Mouse (Mus musculus): ENCODE data around the gene Enpep. TPM values are rescaled to one million over a fixed set of nuclear protein-coding genes. Genes with fewer than 3 reads are reported as not detected.
A peak's percentile ranks its signal among the peaks of the same experiment; 100 is the strongest.

The Enpep gene
- polyA plus RNA-seq, 1 experiment: not detected

- Histone ChIP-seq H3K4me3 (ENCODE audit: low read depth, low read length) (no peak overlapping the region), H3K36me3 (ENCODE audit: control insufficient read depth, insufficient read depth, low read length, poor library complexity, severe bottlenecking) (no peaks in the 10 kb centered on the region), H3K4me1 (ENCODE audit: control insufficient read depth, insufficient read depth, low read length) (no peaks in the 10 kb centered on the region), H3K9ac (ENCODE audit: low read depth, poor library complexity, severe bottlenecking) (no peak overlapping the region), H3K9me3 (replicated peaks; ENCODE audit: control insufficient read depth, insufficient read depth, low read length, poor library complexity, severe bottlenecking) (no peaks in the 10 kb centered on the region), H3K27me3 (ENCODE audit: control insufficient read depth, insufficient read depth, low read length, poor library complexity, severe bottlenecking) (no peaks in the 10 kb centered on the region), H3K27ac (ENCODE audit: insufficient read depth, low read length) (no peak overlapping the region)
- TF ChIP-seq EP300 (IDR thresholded peaks at IDR 0.05; ENCODE audit: insufficient read depth, low read depth, low read length) (no peak), CTCF (IDR thresholded peaks at IDR 0.05; ENCODE audit: low read depth, low read length) (no peak), POLR2A (IDR thresholded peaks at IDR 0.05; ENCODE audit: insufficient read depth, low read length) (no peak)
These were observed 10.9 kb downstream of the Enpep start for GRCm38 (mm10) chr3:129321585-129321984.

GRCm38 (mm10) chr3:129317032-129317729 lies 15.3 kb downstream of the Enpep start:
- Histone ChIP-seq H3K4me3 (ENCODE audit: low read depth, low read length) (no peak overlapping the region), H3K27ac (ENCODE audit: insufficient read depth, low read length) (no peak overlapping the region), H3K4me1 (ENCODE audit: control insufficient read depth, insufficient read depth, low read length) (no peaks in the 10 kb centered on the region), H3K9me3 (replicated peaks; ENCODE audit: control insufficient read depth, insufficient read depth, low read length, poor library complexity, severe bottlenecking) (no peaks in the 10 kb centered on the region), H3K9ac (ENCODE audit: low read depth, poor library complexity, severe bottlenecking) (no peak overlapping the region), H3K27me3 (ENCODE audit: control insufficient read depth, insufficient read depth, low read length, poor library complexity, severe bottlenecking) (no peaks in the 10 kb centered on the region), H3K36me3 (ENCODE audit: control insufficient read depth, insufficient read depth, low read length, poor library complexity, severe bottlenecking) (no peaks in the 10 kb centered on the region)
- TF ChIP-seq POLR2A (IDR thresholded peaks at IDR 0.05; ENCODE audit: insufficient read depth, low read length) (no peak), CTCF (IDR thresholded peaks at IDR 0.05; ENCODE audit: low read depth, low read length) (peak; percentile 38), EP300 (IDR thresholded peaks at IDR 0.05; ENCODE audit: insufficient read depth, low read depth, low read length) (no peak)

GRCm38 (mm10) chr3:129313671-129314415 lies 18.7 kb downstream of the Enpep start:
- Histone ChIP-seq H3K27me3 (ENCODE audit: control insufficient read depth, insufficient read depth, low read length, poor library complexity, severe bottlenecking) (no peaks in the 10 kb centered on the region), H3K36me3 (ENCODE audit: control insufficient read depth, insufficient read depth, low read length, poor library complexity, severe bottlenecking) (no peaks in the 10 kb centered on the region), H3K9ac (ENCODE audit: low read depth, poor library complexity, severe bottlenecking) (no peak overlapping the region), H3K4me1 (ENCODE audit: control insufficient read depth, insufficient read depth, low read length) (no peaks in the 10 kb centered on the region), H3K9me3 (replicated peaks; ENCODE audit: control insufficient read depth, insufficient read depth, low read length, poor library complexity, severe bottlenecking) (no peaks in the 10 kb centered on the region), H3K27ac (ENCODE audit: insufficient read depth, low read length) (no peak overlapping the region), H3K4me3 (ENCODE audit: low read depth, low read length) (no peak overlapping the region)
- no peak for TF ChIP-seq POLR2A (IDR thresholded peaks at IDR 0.05; ENCODE audit: insufficient read depth, low read length)
- no peak for TF ChIP-seq CTCF (IDR thresholded peaks at IDR 0.05; ENCODE audit: low read depth, low read length)
- TF ChIP-seq EP300 (IDR thresholded peaks at IDR 0.05; ENCODE audit: insufficient read depth, low read depth, low read length): no peak

GRCm38 (mm10) chr3:129313221-129313620 lies 19.3 kb downstream of the Enpep start:
- H3K9me3 ChIP-seq (replicated peaks; ENCODE audit: control insufficient read depth, insufficient read depth, low read length, poor library complexity, severe bottlenecking): no peaks in the 10 kb centered on the region
- TF ChIP-seq EP300 (IDR thresholded peaks at IDR 0.05; ENCODE audit: insufficient read depth, low read depth, low read length) (no peak), POLR2A (IDR thresholded peaks at IDR 0.05; ENCODE audit: insufficient read depth, low read length) (no peak), CTCF (IDR thresholded peaks at IDR 0.05; ENCODE audit: low read depth, low read length) (no peak)
- no peak overlapping the region for H3K4me3 ChIP-seq (ENCODE audit: low read depth, low read length)
- no peak overlapping the region for H3K9ac ChIP-seq (ENCODE audit: low read depth, poor library complexity, severe bottlenecking)
- H3K27ac ChIP-seq (ENCODE audit: insufficient read depth, low read length): no peak overlapping the region
- H3K27me3 ChIP-seq (ENCODE audit: control insufficient read depth, insufficient read depth, low read length, poor library complexity, severe bottlenecking): no peaks in the 10 kb centered on the region
- no peaks in the 10 kb centered on the region for H3K36me3 ChIP-seq (ENCODE audit: control insufficient read depth, insufficient read depth, low read length, poor library complexity, severe bottlenecking)
- H3K4me1 ChIP-seq (ENCODE audit: control insufficient read depth, insufficient read depth, low read length): no peaks in the 10 kb centered on the region

GRCm38 (mm10) chr3:129312511-129312910 lies 20.0 kb downstream of the Enpep start:
- H3K36me3 ChIP-seq (ENCODE audit: control insufficient read depth, insufficient read depth, low read length, poor library complexity, severe bottlenecking): no peaks in the 10 kb centered on the region
- no peak overlapping the region for H3K4me3 ChIP-seq (ENCODE audit: low read depth, low read length)
- H3K9ac ChIP-seq (ENCODE audit: low read depth, poor library complexity, severe bottlenecking): no peak overlapping the region
- H3K27me3 ChIP-seq (ENCODE audit: control insufficient read depth, insufficient read depth, low read length, poor library complexity, severe bottlenecking): no peaks in the 10 kb centered on the region
- no peak overlapping the region for H3K27ac ChIP-seq (ENCODE audit: insufficient read depth, low read length)
- TF ChIP-seq POLR2A (IDR thresholded peaks at IDR 0.05; ENCODE audit: insufficient read depth, low read length) (no peak), CTCF (IDR thresholded peaks at IDR 0.05; ENCODE audit: low read depth, low read length) (no peak), EP300 (IDR thresholded peaks at IDR 0.05; ENCODE audit: insufficient read depth, low read depth, low read length) (no peak)
- no peaks in the 10 kb centered on the region for H3K9me3 ChIP-seq (replicated peaks; ENCODE audit: control insufficient read depth, insufficient read depth, low read length, poor library complexity, severe bottlenecking)
- no peaks in the 10 kb centered on the region for H3K4me1 ChIP-seq (ENCODE audit: control insufficient read depth, insufficient read depth, low read length)

- H3K27ac ChIP-seq (ENCODE audit: insufficient read depth, low read length): no peak overlapping the region
- H3K36me3 ChIP-seq (ENCODE audit: control insufficient read depth, insufficient read depth, low read length, poor library complexity, severe bottlenecking): no peaks in the 10 kb centered on the region
- H3K4me3 ChIP-seq (ENCODE audit: low read depth, low read length): no peak overlapping the region
- no peak overlapping the region for H3K9ac ChIP-seq (ENCODE audit: low read depth, poor library complexity, severe bottlenecking)
- H3K4me1 ChIP-seq (ENCODE audit: control insufficient read depth, insufficient read depth, low read length): no peaks in the 10 kb centered on the region
- H3K9me3 ChIP-seq (replicated peaks; ENCODE audit: control insufficient read depth, insufficient read depth, low read length, poor library complexity, severe bottlenecking): no peaks in the 10 kb centered on the region
- TF ChIP-seq POLR2A (IDR thresholded peaks at IDR 0.05; ENCODE audit: insufficient read depth, low read length) (no peak), CTCF (IDR thresholded peaks at IDR 0.05; ENCODE audit: low read depth, low read length) (no peak), EP300 (IDR thresholded peaks at IDR 0.05; ENCODE audit: insufficient read depth, low read depth, low read length) (no peak)
- no peaks in the 10 kb centered on the region for H3K27me3 ChIP-seq (ENCODE audit: control insufficient read depth, insufficient read depth, low read length, poor library complexity, severe bottlenecking)
These were observed 20.6 kb downstream of the Enpep start for GRCm38 (mm10) chr3:129311951-129312350.
